Comparison of ENCODE assay signal across 25 mouse cellular contexts in the genomic region with DNA sequence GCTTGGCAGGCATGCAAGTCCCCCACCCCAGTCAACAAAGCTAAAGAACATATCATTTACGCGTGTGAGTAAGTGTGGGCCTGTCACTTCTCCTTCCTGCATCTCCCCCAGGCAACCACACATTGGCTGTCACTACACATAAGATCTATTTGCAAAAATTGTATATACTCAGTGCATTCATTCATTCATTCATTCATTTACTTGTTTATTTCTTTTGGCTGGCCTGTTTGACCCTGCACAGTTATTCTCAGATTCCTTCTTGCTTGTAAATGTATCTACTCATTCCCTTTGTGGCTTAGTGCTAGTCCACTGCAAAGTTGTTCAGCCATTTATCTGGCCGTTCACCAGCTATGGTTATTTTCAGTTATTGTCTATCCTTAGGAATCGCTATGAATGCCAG.
DNase-seq lines count a peak whose midpoint lies in the region; TF ChIP-seq lines count a peak whose summit lies in the region.
"Had no signal": no experiment of that assay in that cellular context is flagged by ENCODE, and none has a peak within 500 bp of the region (broad histone marks: within the 10 kb centered on the region; RNA-seq: fewer than 3 reads in every experiment).

No protein-coding gene starts in this region.

- H3K4me3 ChIP-seq in gastrocnemius, adult 2 months: no peak overlapping the region
- H3K4me3 ChIP-seq in layer of hippocampus, adult 2 months: no peak overlapping the region
- no peak overlapping the region for H3K4me3 ChIP-seq in bone marrow macrophage, adult 2 months (ENCODE audit: insufficient read depth, low read length)
- H3K4me3 ChIP-seq: embryonic facial prominence, embryonic 12.5 days; erythroblast, embryonic 14.5 days; forebrain, embryonic 12.5 days; forebrain, embryonic 15.5 days; heart, embryonic 13.5 days; hindbrain, embryonic 10.5 days; hindbrain, embryonic 13.5 days; intestine, embryonic 15.5 days had no signal

- intact Hi-C loops in gastrocnemius, adult 2 months (cut with DNase I): loop anchor here (2.0 to 5.0 kb wide), 2 partner anchors 44 to 63 kb away; no protein-coding TSS in a partner anchor

- H3K4me1 ChIP-seq in bone marrow macrophage, adult 2 months (ENCODE audit: control insufficient read depth, insufficient read depth, low read length): peaks cover 46% of the 10 kb centered on the region

- TF ChIP-seq CTCF in gastrocnemius, adult 2 months (IDR thresholded peaks at IDR 0.05): no peak
- TF ChIP-seq CTCF in layer of hippocampus, adult 2 months (conservative IDR thresholded peaks at IDR 0.05): no peak
- TF ChIP-seq CTCF in bone marrow macrophage, adult 2 months (IDR thresholded peaks at IDR 0.05; ENCODE audit: low read depth, low read length): no peak

- no peak for TF ChIP-seq POLR2A in bone marrow macrophage, adult 2 months (IDR thresholded peaks at IDR 0.05; ENCODE audit: borderline replicate concordance, low read depth, low read length)

- peak; percentile 3 for DNase-seq in gastrocnemius, adult 2 months
- DNase-seq in gastrocnemius, postnatal 10 days: no peak
- no peak for DNase-seq in layer of hippocampus, adult 2 months (ENCODE audit: low spot score in 2 of 2)
- DNase-seq in layer of hippocampus, adult 18-20 months (ENCODE audit: low spot score in 2 of 2): no peak
- peak; percentile 59 for DNase-seq in 3T3-L1 (ENCODE audit: low read depth, low spot score)
- DNase-seq in embryo, embryonic 11 days: no peak
- DNase-seq: adrenal gland, adult 8-10 months; adrenal gland, postnatal 36 days; cerebellum, adult 11 months; cerebellum, adult 2 months; cerebellum, adult 9-11 months; cerebellum, postnatal 36 days; gastrocnemius, postnatal 14 days; heart, adult 11 months; heart, postnatal 36 days; kidney, adult 11 months had no signal

- H3K27ac ChIP-seq in gastrocnemius, adult 2 months: peak overlapping the region; percentile 67
- peak overlapping the region; percentile 33; the same call in 1 of the 2 replicates for H3K27ac ChIP-seq in layer of hippocampus, adult 2 months
- 0 out of 2 replicates have a peak overlapping the region, but pooled peaks have one; percentile 38 for H3K27ac ChIP-seq in bone marrow macrophage, adult 2 months (ENCODE audit: insufficient read depth, low read depth, low read length)
- H3K27ac ChIP-seq: embryonic facial prominence, embryonic 12.5 days; forebrain, embryonic 12.5 days; forebrain, embryonic 15.5 days; hindbrain, embryonic 10.5 days; hindbrain, embryonic 13.5 days; intestine, embryonic 15.5 days had no signal

Comparison
In these comparisons a context has a peak if more than half of its experiments do, and no peak if none do; other contexts are left out.
1. DNase-seq: peak in gastrocnemius, adult 2 months (single experiment) and 3T3-L1 (single experiment); none in gastrocnemius, postnatal 10 days (single experiment), layer of hippocampus, adult 2 months (0 of 2), layer of hippocampus, adult 18-20 months (0 of 2) and embryo, embryonic 11 days (single experiment).
2. Peak in every context shown above with its lines, with median percentiles within 50 percentile points of each other: H3K27ac ChIP-seq.